Mouse (Mus musculus) adrenal gland, adult 2 months (tissue): ENCODE measurements around the gene Cenpf. TPM values are rescaled to one million over a fixed set of nuclear protein-coding genes. Genes with fewer than 3 reads are reported as not detected.

ENCODE experiments used
- DNase-seq: peaks from one replicate; pipeline ENCODE4 v3.0.0; 2021
- polyA plus RNA-seq: library from polyadenylated mRNA; depleted of rRNA; stranded (reverse); fragments of >200 nt; gene quantifications from 2 replicates; pipeline ENCODE4 v1.2.3, GENCODE M21; 2012; rRNA removed
- total RNA-seq, 2 experiments: library from RNA; stranded (reverse); gene quantifications; 2 replicates each; pipeline ENCODE4 v1.2.3; 2021

The Cenpf gene
- total and polyA plus RNA-seq, 3 experiments = 0.31 to 3.0 (median 2.5) TPM

- no peak for DNase-seq
Measured at GRCm38 (mm10) chr1:189630026-189630425, 57.9 kb downstream of the Cenpf start.

GRCm38 (mm10) chr1:189627976-189628768, 59.7 kb downstream of the Cenpf start:
- peak; percentile 76 for DNase-seq

- DNase-seq = peak; percentile 27
Measured at GRCm38 (mm10) chr1:189624756-189625155, 63.1 kb downstream of the Cenpf start.

GRCm38 (mm10) chr1:189618970-189619740, 68.7 kb downstream of the Cenpf start:
- DNase-seq = no peak

- peak; percentile 45 for DNase-seq
Measured at GRCm38 (mm10) chr1:189617381-189617780, 70.5 kb downstream of the Cenpf start.

- DNase-seq = peak; percentile 74
Measured at GRCm38 (mm10) chr1:189615246-189615645, 72.6 kb downstream of the Cenpf start.

GRCm38 (mm10) chr1:189613076-189613475, 74.8 kb downstream of the Cenpf start:
- no peak for DNase-seq

GRCm38 (mm10) chr1:189611775-189612174, 76.1 kb downstream of the Cenpf start:
- DNase-seq = no peak

GRCm38 (mm10) chr1:189608640-189609039, 79.2 kb downstream of the Cenpf start:
- DNase-seq = no peak

- no peak for DNase-seq
Measured at GRCm38 (mm10) chr1:189608039-189608438, 79.8 kb downstream of the Cenpf start.

GRCm38 (mm10) chr1:189605598-189606126, 82.2 kb downstream of the Cenpf start:
- DNase-seq = no peak

- no peak for DNase-seq
Measured at GRCm38 (mm10) chr1:189597096-189597495, 90.8 kb downstream of the Cenpf start.

Other genes starting within 250 kb of the Cenpf start
- gene Ptpn14, start 40.2 kb upstream of the Cenpf start, total RNA-seq = 10 to 100 TPM; 17.7 to 19.4 TPM
- 11.7 and 12.8 TPM in 2 replicates for gene Ptpn14, start 40.2 kb upstream of the Cenpf start, polyA plus RNA-seq
- 10 to 100 TPM; 76.9 to 85.2 TPM for gene Smyd2, start 234.3 kb upstream of the Cenpf start, total RNA-seq
- gene Smyd2, start 234.3 kb upstream of the Cenpf start, polyA plus RNA-seq = 60.6 and 72.5 TPM in 2 replicates